Mouse (Mus musculus) brain, embryonic 18.5 days (tissue): ENCODE measurements around the gene Wbp1l.
"Not testable (repeated sequence)": the region's sequence is repeated elsewhere in the genome, so short reads cannot be mapped to it uniquely, and the experiment has no call there.

Source experiments
- DNase-seq: peaks from one replicate; pipeline ENCODE4 v3.0.0-alpha.2; 2012; ENCODE audit warnings: low read depth, low spot score

Gene Wbp1l

DNA sequence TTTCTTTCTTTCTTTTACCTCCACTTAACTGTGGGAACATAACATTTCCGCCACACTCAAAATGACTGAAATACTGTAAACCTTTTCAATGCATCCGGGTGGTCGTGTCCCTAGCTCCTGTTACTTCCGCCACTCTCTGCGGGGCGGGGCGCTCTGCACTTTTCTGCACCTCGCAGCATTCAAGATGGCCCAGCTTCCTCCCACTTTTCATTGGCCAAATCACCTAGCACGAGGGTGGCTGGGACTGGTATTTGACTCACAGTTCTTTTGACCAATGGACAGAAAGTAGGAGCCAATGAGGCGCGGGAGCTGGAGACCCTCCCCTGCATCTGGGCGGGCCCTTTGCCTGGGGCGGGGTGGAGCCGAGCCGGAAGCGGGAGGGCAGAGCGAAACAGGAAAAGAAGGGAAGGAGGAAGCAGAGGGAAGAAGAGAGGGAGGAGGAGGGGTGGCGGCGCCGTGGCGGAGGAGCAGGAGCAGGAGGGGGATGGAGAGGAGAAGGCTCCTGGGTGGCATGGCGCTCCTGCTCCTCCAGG lies at the start of gene Wbp1l:
Gene Wbp1l (plus strand): TSS at position 365 of the 533 bp plus-strand sequence.
- DNase-seq: peak; percentile 100

DNA sequence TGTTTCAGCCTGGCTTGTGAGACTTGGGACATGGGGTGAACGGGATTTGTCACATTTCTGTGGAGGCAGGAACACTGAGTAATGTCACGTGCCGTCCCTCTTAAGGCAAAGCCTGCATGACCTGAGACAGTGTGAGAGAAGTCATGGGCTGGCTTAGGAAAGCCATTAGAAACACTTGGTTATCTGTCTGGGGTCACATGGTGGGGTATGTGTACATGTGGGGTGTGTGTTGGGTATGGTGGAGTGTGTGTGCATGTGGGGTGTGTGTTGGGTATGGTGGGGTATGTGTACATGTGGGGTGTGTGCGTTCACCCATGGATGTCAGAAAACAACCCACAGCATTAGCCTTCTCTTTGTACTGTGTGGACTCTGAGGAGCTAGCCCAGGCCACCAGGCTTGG lies 48.5 kb upstream of the Wbp1l start:
- DNase-seq: no peak

DNA sequence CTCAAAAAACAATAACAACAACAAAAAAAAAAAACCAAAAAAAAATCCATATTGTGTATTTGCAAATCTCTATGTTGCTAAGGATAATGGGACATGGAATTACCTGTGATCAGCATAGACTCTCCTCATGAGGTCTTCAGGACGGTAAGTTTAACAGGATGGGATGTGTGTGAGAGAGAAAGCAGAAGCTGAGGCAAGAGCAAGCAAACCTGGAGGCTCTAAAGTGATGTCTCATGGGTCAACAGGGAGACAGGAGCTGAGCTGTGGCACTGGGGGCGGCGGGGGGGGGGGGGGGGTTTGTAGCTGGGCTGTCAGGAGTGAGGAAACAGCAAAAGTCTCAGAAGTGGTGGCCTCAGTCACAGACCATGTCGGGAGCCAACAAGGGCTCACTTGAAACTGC lies 46.4 kb upstream of the Wbp1l start:
- DNase-seq: no peak

DNA sequence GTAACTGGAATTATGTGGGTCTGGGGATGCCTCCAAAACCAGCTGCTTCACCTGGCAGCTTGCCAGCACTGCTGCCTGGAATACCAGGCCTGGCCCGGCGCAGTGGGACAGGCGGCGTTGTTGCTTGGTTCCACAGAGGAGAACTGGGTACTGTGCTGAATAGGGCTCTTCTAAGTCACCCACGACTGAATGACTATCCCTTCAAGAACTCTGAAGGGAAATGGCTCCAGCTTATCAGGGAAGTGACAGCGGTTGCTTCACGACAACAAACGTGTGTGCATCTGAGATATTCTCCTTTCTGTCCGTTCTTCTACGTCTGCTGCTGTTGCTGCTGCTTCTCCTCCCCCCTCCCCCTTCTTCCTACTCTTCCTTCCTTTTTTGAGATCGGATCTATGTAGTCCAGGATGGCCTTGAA lies 45.3 kb upstream of the Wbp1l start:
- DNase-seq: no peak

DNA sequence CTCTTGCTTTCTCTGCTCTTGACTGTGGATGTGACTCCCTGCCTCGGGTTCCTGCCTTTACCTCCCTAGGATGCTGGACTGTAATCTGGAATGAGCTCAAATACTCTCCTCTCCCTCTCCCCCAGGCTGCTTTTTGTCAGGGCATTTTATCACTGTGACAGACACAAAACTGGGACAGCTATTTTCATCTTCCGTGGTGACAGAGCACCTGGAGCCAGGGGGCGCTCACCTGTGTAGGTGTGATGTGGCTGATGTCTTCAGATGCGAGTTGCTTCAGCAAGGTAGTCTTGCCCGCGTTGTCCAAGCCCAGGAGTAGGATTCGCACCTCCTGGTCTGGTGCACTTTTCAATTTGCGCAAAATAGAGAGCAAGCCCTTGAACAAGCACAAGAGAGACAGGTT lies 40.9 kb upstream of the Wbp1l start:
- DNase-seq: no peak

DNA sequence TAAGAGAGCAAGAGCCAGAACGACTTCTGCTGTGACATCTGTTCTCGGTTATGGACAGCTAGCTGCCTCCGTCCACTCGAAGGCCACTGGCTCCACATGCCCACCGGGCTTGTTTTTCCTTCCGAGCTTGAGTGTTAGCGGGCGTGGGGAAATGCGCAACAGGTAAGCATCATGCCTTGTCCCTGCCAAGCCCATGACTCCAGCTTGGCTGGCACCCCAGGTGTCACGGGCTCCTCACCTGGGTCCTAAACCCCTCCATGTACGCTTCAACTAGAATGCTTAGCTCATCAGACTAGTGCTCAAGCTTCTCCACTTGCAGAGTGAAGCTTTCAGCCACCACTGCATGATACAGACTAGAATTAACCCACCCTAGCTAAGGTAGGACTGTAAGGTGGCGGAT lies 40.3 kb upstream of the Wbp1l start:
- no peak for DNase-seq

DNA sequence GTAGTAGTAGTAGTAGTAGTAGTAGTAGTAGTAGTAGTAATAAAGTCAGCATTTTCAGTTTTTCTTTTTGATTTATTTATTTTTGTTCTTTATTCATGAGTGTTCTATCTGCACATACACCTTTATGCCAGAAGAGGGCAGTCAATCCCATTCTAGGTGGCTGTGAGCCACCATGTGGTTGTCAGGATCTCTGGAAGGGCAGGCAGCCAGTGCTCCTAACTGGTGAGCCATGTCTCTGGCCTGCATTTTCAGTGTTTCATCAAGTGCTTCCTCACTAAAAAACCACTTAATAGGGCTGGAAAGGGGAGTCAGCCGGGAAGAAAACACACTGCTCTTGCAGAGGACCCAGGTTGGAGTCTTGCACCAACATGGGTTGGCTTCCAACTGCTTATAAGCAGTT lies 36.8 kb upstream of the Wbp1l start:
- no peak for DNase-seq

DNA sequence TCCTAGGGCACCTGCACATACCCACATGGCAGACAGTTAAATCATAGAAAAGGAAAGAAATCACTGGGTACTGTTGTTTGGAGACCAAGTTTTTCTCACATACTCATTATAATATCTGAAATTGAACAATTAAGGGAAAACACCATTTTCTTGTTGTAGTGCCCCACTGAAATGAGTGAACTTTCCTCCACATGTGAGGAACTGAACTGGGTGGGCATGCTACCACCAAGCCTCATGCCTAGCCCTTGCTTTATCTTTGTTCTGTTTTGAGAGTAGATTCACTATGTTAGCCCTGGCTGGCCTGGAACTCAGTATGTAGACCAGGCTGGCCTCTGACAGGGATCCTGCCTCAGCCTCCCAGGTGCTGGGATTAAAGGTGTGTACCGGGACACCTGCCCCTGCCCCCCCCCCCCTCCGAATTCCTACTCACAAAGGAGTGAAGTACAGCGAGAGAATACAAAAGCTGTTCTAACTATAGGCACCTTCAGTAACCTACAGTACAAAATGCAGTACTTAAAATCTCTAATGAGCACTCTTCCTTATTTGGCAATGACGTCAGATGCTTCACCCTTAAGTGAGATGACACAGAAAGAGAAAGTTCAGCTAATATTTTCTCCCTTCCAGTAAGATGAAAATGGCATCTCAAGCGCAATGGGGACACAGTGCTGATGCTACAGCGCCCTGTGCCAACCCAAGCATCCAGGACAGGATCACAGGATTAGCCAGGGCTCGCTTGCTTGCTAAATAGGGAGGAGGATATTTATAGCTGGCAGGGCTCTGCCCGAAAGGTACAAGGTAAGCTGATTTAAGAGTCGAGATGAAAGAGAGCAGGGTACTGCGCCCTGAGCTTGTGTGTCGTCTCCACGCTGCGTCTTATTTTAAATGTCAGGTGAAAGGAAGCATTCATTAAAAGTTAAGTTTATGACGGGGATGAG lies 36.0 kb upstream of the Wbp1l start:
- DNase-seq: no peak

DNA sequence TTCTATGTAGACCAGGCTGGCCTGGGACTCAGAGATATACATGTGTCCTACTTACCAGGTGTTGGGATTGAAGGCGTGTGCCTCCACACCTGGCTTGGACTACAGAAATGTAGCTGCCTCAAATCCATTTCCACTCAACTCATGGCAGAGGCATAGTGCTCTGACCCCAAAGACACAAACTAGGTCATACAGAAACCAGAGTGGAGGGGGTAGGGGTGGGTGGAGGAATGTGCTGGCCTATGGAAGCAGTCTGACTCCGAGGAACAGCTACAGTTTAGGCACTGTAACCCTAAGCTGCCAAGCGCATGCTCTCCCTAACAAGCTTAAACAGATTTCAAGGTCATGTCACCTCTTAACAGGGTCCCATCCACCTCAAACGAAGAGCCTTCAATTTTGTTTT lies 35.3 kb upstream of the Wbp1l start:
- DNase-seq: no peak

DNA sequence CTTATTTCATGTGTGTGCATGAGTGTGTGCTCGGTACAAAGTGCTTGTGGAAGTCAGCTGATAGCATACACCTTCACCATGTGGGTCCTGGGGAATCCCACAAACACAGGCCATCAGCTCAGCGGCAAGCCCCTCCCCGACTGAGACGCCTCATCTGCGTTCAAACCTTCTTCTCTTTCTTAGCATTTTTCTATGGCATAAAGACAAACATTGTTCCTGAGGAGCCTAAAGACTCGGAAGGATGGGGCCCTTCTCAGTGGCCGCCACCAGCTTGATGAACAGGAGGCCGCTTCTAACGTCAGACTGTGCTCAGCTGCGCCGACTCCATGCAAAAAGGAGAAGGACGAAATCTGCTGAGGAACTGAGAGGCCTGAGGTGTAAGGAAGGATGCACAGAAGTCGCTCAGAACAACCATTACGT lies 34.8 kb upstream of the Wbp1l start:
- DNase-seq: no peak

DNA sequence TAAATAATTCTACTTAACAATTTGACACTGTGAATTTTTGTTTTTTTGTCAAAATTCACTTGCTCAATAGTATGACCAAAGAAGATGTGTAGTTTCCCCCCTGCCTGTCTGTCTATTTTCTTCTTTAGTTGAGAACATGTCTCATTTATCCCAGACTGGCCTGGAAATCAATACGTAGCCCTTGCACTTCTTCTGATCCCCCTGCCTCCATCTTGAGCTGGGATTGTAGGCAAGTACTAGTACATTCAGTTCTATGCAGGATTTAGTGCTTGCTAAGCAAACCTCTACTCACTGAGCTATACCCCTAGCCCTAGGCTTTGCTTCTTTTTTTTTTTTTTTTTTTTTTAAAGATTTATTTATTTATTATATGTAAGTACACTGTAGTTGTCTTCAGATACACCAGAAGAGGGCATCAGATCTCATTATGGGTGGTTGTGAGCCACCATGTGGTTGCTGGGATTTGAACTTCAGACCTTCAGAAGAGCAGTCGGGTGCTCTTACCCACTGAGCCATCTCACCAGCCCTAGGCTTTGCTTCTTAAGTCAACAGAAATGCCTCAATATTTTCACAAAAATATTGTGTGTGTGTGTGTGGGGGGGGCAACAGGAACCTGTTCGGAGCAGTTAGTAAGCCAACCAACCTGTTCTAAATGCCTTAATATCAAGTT lies 27.5 kb upstream of the Wbp1l start:
- DNase-seq: not testable (repeated sequence)

DNA sequence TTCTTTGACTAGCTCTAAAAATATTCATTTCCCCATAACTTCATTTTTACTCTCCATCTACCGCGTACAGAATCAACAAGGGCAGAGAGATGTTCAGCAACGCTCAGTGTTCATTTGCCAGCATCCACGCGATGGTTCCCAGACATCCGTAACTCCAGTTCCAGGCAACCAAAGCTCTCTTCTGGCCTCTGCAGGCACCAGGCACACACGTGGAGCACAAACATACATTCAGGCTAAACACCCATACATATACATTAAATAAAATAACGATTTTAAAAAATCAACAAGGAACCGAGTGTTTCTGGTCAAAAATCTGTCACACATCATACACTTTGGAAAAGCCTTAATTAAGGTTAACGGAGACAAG lies 27.0 kb upstream of the Wbp1l start:
- DNase-seq: no peak

DNA sequence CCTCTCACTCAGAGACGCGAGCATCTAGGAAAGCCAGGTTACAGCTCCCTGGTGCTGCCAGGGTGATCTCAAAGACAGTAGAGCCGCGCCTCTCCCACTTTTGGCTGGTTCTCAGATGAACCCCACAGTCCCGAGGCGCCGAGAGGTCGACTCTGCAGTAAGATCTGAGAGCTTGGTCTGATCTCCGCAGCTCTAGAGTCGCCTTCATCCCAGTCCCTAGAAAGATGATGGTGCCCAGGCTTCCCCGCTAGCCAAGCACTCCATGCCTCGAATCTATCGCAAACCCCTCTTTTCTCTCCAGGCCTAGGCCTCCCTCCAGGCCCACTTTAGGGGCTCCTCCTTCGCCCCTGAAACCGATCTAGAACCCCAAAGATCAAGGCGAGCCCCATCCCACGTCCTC lies 26.3 kb upstream of the Wbp1l start:
- DNase-seq: no peak

DNA sequence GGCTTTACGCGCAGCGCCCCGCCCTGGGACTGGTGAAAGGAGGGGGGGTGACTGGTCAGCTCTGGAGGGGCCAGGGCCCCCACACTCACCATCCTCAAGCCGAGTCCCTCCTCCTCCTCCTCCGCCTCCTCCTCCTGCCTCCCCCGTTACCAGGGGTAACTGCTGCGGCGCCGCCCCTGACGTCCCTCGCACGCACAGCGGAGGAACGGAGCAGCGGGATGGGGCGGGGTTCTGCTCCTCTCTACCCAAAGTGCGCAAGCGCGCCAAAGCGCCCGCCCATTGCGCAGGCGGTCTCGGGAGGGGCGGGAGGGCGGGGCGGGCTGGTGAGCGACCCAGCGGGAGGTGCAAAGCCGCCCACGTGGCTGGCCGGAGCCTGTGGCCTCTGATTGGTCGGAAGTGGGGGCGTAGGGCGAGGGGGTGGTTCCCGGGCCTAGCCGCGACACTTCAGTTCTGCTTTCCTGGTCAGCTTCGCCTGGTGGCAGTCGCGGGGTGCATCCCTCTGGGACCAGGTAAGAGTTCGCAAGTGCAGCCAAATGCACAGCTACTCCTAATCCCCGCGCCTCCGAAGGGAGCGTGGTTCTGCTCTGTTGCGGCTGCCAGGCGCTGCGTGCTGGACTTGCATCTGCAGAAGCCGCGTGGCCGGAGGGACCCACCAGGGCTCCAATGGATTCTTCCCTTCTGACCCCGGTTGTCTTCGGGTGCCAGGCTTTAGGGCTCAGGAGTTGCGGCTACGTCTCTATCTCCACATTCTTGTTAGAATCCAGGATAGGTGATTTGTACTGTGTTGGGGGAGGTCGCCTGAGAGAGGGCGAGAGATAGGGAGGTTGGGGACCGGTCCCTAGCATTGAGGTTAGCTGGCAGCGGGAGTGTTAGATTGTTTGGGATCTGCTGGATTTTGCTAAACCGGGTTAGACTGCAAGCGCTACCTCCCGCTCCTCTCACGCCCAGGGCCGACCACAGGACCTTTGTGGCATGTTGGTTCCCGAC lies 25.6 kb upstream of the Wbp1l start, which contains the start of the genes Arl3 and Sfxn2:
Gene Arl3 (minus strand): TSS at position 248 of the 987 bp plus-strand sequence.
Gene Sfxn2 (plus strand): TSS at position 415 of the 987 bp plus-strand sequence.
- peak; percentile 92 for DNase-seq

DNA sequence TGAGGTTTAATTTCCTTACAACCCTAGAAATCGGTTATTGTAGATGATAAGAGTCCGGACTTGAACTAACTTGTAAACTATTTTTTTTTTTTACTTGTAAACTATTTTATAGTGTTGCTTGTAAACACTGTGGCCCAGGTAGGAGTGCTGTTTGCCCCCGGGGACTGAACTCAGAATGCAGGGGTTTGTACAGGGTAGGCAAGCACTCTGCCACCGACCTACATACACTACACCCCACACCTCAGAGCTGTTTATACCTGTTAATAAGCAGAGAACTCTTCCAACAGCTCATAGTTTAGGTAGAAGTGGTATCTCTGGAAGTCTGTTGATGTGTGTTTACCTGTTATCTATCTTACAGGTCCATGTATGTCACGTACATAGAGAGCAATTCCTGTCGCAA lies 24.9 kb upstream of the Wbp1l start:
- DNase-seq: no peak

DNA sequence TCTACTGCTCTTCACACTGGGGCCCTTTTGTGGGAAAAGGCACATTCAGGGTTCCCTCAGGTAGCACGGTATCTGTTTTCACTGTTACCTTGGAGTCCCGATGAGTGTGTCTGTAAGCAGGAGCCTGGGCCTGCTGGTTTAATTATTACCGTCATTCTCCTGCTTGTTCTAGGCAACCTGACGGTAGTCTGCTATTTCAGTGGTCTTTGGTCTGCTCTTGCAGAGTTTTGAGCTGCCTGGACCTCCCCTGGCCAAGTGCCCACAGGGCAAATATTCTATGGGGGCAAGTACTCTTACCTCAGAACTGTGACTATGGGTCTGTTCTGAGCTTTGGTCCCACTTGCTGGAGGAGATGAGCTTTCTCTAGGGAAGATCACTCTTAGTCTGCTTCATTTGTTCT lies 23.7 kb upstream of the Wbp1l start:
- DNase-seq: no peak

DNA sequence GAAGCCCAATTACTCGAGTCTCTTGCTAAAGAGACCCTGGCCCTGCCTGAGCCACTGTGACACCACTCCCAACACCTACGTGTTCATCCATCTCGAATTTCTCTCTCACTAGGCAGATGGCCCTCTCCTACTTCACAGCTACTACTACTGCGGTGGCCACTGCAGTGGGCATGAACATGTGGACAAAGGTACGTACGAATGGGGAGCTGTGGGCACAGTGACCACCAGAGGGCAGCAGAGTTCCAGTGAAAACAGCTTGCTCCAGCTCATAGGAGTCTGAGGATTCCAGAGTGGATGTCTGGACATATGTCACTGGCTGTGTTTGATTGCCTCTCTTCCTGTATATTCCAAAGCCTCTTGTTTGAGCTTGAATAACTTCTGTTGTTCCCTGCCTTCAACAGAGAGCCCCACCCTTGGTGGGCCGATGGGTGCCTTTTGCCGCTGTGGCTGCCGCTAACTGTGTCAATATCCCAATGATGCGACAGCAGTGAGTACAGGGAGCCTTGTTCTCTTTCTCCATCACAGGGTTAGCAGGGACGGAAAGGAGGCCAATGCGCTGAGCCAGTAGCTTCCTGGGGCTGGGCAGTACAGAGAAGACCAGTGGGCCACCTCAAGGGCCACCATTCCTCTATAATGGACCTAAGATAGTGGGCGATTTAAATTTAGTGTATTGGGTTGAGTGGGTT lies 10.9 kb upstream of the Wbp1l start:
- DNase-seq: peak; percentile 32

DNA sequence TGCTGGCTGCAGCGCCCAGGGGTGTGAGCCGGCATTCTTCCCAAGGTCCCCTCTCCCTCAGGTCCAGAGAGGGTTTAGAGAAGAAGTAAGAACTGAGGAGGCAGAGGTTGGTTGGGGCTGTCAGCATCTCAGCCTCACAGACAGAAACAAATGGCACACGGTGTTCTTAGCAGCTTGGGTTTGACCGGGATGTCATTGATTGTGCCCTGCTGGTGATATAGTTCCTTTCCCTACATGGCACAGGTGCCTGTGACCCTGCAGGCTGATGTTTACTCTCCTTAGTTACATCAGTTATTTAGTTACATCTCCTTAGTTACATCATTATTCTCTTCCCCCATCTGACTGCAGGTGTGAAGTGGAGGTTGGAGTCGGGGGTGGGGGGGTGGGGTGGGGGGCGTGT lies 7.3 kb upstream of the Wbp1l start:
- no peak for DNase-seq

DNA sequence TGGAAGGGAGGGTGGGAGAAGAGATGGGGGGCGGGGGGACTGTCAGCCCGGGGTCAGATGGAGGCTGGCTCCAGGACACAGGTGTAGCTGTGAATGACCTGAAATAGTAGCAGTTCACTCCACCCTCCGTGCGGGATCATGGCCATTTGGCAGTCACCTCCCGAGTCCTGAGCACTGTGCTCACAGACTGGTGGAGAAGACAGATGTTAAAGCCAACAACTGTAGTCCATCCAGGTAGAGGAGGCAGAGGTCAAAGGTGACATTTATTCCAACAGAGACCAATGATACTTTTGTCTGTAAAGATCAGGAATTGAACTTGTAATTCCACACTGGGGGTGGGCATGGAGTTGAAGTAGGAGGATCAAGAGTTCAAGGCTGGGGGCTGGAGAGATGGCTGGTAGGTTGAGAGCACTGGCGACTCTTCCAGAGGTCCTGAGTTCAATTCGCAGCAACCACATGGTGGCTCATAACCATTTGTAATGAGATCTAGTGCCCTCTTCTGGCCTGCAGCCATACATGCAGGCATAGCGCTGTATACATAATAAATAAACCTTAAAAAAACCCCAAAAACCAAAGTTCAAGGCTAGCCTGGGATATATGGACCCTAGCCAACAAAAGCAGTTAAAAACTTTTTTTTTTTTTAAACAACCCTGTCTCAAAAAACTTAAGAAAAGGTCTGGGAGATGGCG lies 6.0 kb upstream of the Wbp1l start:
- no peak for DNase-seq

DNA sequence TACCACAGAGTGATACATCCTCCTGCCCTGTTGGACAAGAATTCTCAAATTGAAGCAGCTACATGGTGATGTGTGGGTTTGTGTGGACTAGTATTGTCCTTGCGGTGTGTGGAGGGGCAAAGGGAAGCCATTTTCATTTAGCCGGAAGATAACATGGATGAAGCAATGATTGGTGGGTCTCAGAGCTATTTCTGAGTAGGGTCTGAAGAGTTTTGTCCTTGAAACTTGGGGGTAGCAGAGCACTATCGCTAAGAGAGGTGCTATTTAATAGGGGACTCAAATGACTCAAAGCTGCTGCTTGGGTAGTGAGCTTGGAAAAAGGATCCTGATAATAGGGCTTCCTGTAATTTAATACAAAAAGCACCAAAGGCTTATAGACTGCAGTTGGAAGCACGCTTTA lies 697 bp upstream of the Wbp1l start:
- DNase-seq: no peak
